Mouse (Mus musculus): ENCODE data around the gene Vmn1r113. TPM values are rescaled to one million over a fixed set of nuclear protein-coding genes. Genes with fewer than 3 reads are reported as not detected.
"Not testable (repeated sequence)": the region's sequence is repeated elsewhere in the genome, so short reads cannot be mapped to it uniquely, and the experiment has no call there.

Gene Vmn1r113
- total RNA-seq (2022), result not detected

- not testable (repeated sequence) for DNase-seq (ENCODE audit: low spot score in 2 of 2)
Measured at GRCm38 (mm10) chr7:20786985-20787384, at the start of gene Vmn1r113. TSS of gene Vmn1r113 (plus strand) at chr7:20787285.

GRCm38 (mm10) chr7:20770885-20771284 is 16.2 kb upstream of the Vmn1r113 start, which contains the start of gene Vmn1r112:
TSS of gene Vmn1r112 (plus strand) at chr7:20771185.
- not testable (repeated sequence) for DNase-seq (ENCODE audit: low spot score in 2 of 2)

- DNase-seq (ENCODE audit: low spot score in 2 of 2), result not testable (repeated sequence)
Measured at GRCm38 (mm10) chr7:20812086-20812485, 25.0 kb downstream of the Vmn1r113 start, which contains the start of gene Vmn1r114. TSS of gene Vmn1r114 (minus strand) at chr7:20812186.

Other genes with a start within 250 kb of the Vmn1r113 start
- not detected for gene Gm5726, start 241.5 kb upstream of the Vmn1r113 start, total RNA-seq (2022)
- gene Gm4141, start 211.0 kb upstream of the Vmn1r113 start, total RNA-seq (2022), result not detected
- gene Gm4513, start 188.3 kb upstream of the Vmn1r113 start, total RNA-seq (2022), result not detected
- not detected for gene Vmn1r107, start 118.4 kb upstream of the Vmn1r113 start, total RNA-seq (2022)
- not detected for gene Vmn1r111, start 84.1 kb upstream of the Vmn1r113 start, total RNA-seq (2022)
- gene Gm10668, start 56.7 kb upstream of the Vmn1r113 start, total RNA-seq (2022), result not detected
- gene Vmn1r112, start 16.1 kb upstream of the Vmn1r113 start, total RNA-seq (2022), result not detected
- not detected for gene Vmn1r114, start 24.9 kb downstream of the Vmn1r113 start, total RNA-seq (2022)
- gene Vmn1r115, start 57.7 kb downstream of the Vmn1r113 start, total RNA-seq (2022), result not detected
- not detected for gene Vmn1r116, start 85.0 kb downstream of the Vmn1r113 start, total RNA-seq (2022)
- gene Vmn1r117, start 96.8 kb downstream of the Vmn1r113 start, total RNA-seq (2022), result not detected
- gene Vmn1r118, start 125.1 kb downstream of the Vmn1r113 start, total RNA-seq (2022), result not detected
- gene Vmn1r119, start 225.2 kb downstream of the Vmn1r113 start, total RNA-seq (2022), result not detected